Mouse (Mus musculus) thymus, adult 2 months (tissue): ENCODE results near the gene Atp8a2. TPM values are rescaled to one million over a fixed set of nuclear protein-coding genes. Genes with fewer than 3 reads are reported as not detected.
"Not testable (repeated sequence)": the region's sequence is repeated elsewhere in the genome, so short reads cannot be mapped to it uniquely, and the experiment has no call there.

ENCODE experiments used
- DNase-seq: peaks from one replicate; pipeline ENCODE4 v3.0.0; 2021
- H3K27ac ChIP-seq: fragments of 200-500 bp; 2 replicates; pipeline ENCODE4 v1.5.1; 2012; ENCODE audit warnings: low read length, control low read depth; ENCODE audit not compliant: control insufficient read depth, insufficient read depth
- H3K27me3 ChIP-seq: fragments of 200-500 bp; 2 replicates; pipeline ENCODE4 v1.6.1; 2012; ENCODE audit warnings: mild to moderate bottlenecking, low read length, moderate library complexity, mixed read lengths; ENCODE audit not compliant: control insufficient read depth, insufficient read depth
- H3K36me3 ChIP-seq: fragments of 200-500 bp; 2 replicates; pipeline ENCODE4 v1.6.1; 2012; ENCODE audit warnings: mild to moderate bottlenecking, low read length, moderate library complexity; ENCODE audit not compliant: control insufficient read depth, insufficient read depth
- H3K4me1 ChIP-seq: fragments of 200-500 bp; replicated peaks from 2 replicates; pipeline ENCODE4 v1.6.1; 2012; ENCODE audit warnings: low read length; ENCODE audit not compliant: control insufficient read depth, insufficient read depth
- H3K4me3 ChIP-seq: fragments of 200-500 bp; 2 replicates; pipeline ENCODE4 v1.5.1; 2012; ENCODE audit warnings: mild to moderate bottlenecking, low read length, control low read depth, moderate library complexity; ENCODE audit not compliant: control insufficient read depth, insufficient read depth
- CTCF ChIP-seq: fragments of 200-500 bp; IDR thresholded peaks from 2 replicates; pipeline ENCODE4 v1.5.1; 2012; ENCODE audit warnings: mild to moderate bottlenecking, control low read depth, low read length, moderate library complexity, borderline replicate concordance; ENCODE audit not compliant: control insufficient read depth, poor library complexity, insufficient read depth; ENCODE audit errors: extremely low read depth
- POLR2A ChIP-seq: fragments of 200-500 bp; IDR thresholded peaks from 2 replicates; pipeline ENCODE4 v1.6.1; 2012; ENCODE audit warnings: mild to moderate bottlenecking, low read length, control low read depth, moderate library complexity; ENCODE audit not compliant: control insufficient read depth, poor library complexity, insufficient read depth; ENCODE audit errors: extremely low read depth
- WGBS: fragments of 180-500 bp; shearing (Covaris S2); methylation state at CpG from one replicate; pipeline ENCODE4 v1.1.7; 2018; 5-methylcytosine and 5-hydroxymethylcytosine counted together
- polyA plus RNA-seq: library from polyadenylated mRNA; depleted of rRNA; stranded (reverse); fragments of >200 nt; gene quantifications from 2 replicates; pipeline ENCODE4 v1.2.3, GENCODE M21; 2012

Atp8a2 gene
- polyA plus RNA-seq, 1 experiment: 0.38 TPM

GRCm38 (mm10) chr14:59942199-59942598, 254.8 kb downstream of the Atp8a2 start:
- H3K27ac ChIP-seq: no peak overlapping the region
- H3K4me3 ChIP-seq: no peak overlapping the region
- WGBS: 90% methylated on average over 2 of the region's 2 CpGs
- H3K4me1 ChIP-seq: no peaks in the 10 kb centered on the region
- TF ChIP-seq POLR2A: no peak
- TF ChIP-seq CTCF: no peak
- no peaks in the 10 kb centered on the region for H3K27me3 ChIP-seq
- no peaks in the 10 kb centered on the region for H3K36me3 ChIP-seq
- no peak for DNase-seq

DNA sequence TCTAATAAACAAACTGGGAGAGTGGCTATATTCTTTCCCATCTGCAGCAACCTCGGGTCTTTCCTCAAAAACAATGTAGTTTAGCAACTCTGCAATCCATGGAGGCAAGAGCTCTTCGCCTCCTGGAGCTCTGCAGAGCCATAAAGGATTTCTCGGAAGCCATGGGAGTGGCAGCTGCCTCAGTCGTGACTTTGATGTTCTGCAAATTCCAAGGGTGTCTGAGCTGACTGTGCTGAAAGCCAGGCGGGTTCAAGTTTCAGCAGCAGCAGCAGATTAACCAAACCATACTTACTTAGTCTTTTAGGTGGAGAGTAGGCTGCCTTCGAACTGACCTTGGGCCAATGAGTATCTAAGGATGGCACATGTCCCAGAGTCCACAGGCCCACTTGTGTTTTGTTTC, 264.6 kb downstream of the Atp8a2 start:
- WGBS: 82% methylated on average over 6 of the region's 6 CpGs
- H3K4me1 ChIP-seq: no peaks in the 10 kb centered on the region
- no peak overlapping the region for H3K27ac ChIP-seq
- no peak for DNase-seq
- H3K4me3 ChIP-seq: no peak overlapping the region
- H3K27me3 ChIP-seq: no peaks in the 10 kb centered on the region
- no peaks in the 10 kb centered on the region for H3K36me3 ChIP-seq
- TF ChIP-seq CTCF (no peak), POLR2A (no peak)

- H3K36me3 ChIP-seq: no peaks in the 10 kb centered on the region
- no peak for DNase-seq
- H3K27ac ChIP-seq: no peak overlapping the region
- WGBS: 96% methylated on average over 13 of the region's 13 CpGs
- TF ChIP-seq POLR2A (no peak), CTCF (no peak)
- no peaks in the 10 kb centered on the region for H3K27me3 ChIP-seq
- no peak overlapping the region for H3K4me3 ChIP-seq
- H3K4me1 ChIP-seq: no peaks in the 10 kb centered on the region
Observed at GRCm38 (mm10) chr14:59931412-59932058, 265.4 kb downstream of the Atp8a2 start.

DNA sequence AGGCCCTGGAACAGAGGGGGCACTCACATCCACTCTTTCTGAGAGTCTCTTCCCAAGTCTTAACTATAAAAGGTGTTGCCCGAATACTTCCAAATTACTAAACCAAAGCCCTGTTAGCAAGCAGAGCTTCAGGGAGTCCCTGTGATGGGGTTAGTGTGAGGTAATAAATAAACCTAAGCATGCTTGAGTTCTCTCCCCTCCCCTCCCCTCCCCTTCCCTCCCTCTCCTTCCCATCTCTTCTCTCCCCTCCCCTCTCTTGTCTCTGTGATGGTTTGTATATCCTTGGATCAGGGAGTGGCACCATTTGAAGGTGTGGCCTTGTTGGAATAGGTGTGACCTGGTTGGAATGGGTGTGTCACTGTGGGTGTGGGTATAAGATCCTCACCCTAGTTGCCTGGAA, 267.8 kb downstream of the Atp8a2 start:
- not testable (repeated sequence) for DNase-seq, H3K4me1 ChIP-seq, H3K27me3 ChIP-seq, H3K36me3 ChIP-seq, H3K27ac ChIP-seq, H3K4me3 ChIP-seq
- WGBS: 97% methylated on average over 1 of the region's 1 CpGs

DNA sequence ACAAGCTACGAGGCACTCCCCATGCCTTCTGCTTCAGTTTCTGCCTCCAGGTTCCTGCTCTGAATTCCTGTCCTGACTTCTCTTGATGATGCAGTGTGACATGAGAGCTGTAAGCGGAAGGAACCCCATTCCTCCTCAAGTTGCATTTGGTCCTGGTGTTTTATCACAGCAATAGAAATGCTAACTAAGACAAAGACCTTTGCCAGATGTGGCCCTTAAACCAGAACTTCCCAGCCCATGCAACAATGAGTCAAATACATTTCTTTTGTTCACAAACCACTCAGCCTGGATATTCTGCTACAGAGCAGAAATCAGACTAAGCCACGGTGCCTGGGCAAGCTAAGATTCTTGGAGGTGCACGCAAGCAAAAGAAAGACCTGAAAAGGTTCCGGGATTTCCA, 268.2 kb downstream of the Atp8a2 start:
- Histone ChIP-seq H3K36me3 (no peaks in the 10 kb centered on the region), H3K4me3 (no peak overlapping the region), H3K27ac (no peak overlapping the region), H3K27me3 (no peaks in the 10 kb centered on the region), H3K4me1 (no peaks in the 10 kb centered on the region)
- DNase-seq: no peak
- TF ChIP-seq POLR2A (no peak), CTCF (no peak)
- 87% methylated on average over 5 of the region's 5 CpGs for WGBS

DNA sequence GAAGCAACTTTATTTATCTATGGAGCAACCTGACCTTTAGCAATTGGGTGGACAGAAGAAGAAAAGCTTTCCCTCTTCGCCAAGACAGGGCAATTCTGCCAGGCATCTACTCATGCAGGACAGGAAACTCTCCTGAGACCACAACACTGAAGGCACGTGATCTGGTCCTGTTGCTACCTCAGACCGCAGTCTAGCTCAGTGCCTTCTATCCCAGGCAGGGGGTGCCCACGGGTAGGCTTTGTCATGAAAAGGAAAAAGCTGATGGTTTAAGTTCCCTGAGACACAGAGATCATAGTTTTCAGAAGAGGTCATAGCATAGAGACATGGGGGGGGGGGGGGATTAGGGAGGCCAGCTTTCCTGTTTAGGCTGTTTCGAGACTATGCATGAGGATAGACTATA, 269.2 kb downstream of the Atp8a2 start:
- DNase-seq: no peak
- TF ChIP-seq CTCF: no peak
- Histone ChIP-seq H3K4me3 (no peak overlapping the region), H3K27me3 (no peaks in the 10 kb centered on the region), H3K4me1 (no peaks in the 10 kb centered on the region), H3K27ac (no peak overlapping the region), H3K36me3 (no peaks in the 10 kb centered on the region)
- 35% methylated on average over 5 of the region's 5 CpGs for WGBS

DNA sequence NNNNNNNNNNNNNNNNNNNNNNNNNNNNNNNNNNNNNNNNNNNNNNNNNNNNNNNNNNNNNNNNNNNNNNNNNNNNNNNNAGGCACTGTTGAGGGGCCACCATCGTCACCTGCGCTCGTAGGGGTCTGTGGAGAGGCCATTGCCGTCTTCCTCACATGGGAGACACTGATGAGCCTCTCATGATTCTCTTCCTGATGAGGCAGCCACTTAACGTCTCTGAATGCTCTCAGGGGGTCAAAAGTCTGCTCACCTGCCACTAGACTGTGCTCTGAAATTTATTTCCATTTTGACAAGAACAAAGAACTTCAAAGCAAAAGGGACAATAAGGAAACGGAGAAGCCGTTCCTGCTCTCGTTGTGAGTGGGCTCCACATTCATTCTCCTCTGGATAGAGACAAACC, 277.1 kb downstream of the Atp8a2 start:
- Histone ChIP-seq H3K27me3 (no peaks in the 10 kb centered on the region), H3K4me3 (no peak overlapping the region), H3K27ac (no peak overlapping the region), H3K4me1 (no peaks in the 10 kb centered on the region), H3K36me3 (no peaks in the 10 kb centered on the region)
- 85% methylated on average over 8 of the region's 8 CpGs for WGBS
- no peak for DNase-seq
- TF ChIP-seq CTCF (no peak), POLR2A (no peak)
